Mouse (Mus musculus) cortical plate, adult 2 months (tissue): ENCODE data around the gene Ccr1l1. TPM values are rescaled to one million over a fixed set of nuclear protein-coding genes. Genes with fewer than 3 reads are reported as not detected.

Experiments
- H3K27ac ChIP-seq: fragments of 200-500 bp; 2 replicates; pipeline ENCODE4 v1.5.1; 2012; ENCODE audit warnings: low read length, control low read depth, inconsistent platforms; ENCODE audit not compliant: insufficient read depth
- H3K4me1 ChIP-seq: fragments of 200-500 bp; 2 replicates; pipeline ENCODE4 v1.6.1; 2011; ENCODE audit warnings: low read length; ENCODE audit not compliant: control insufficient read depth, insufficient read depth
- H3K4me3 ChIP-seq: fragments of 200-500 bp; 2 replicates; pipeline ENCODE4 v1.5.1; 2011; ENCODE audit warnings: mild to moderate bottlenecking, low read length, control low read depth; ENCODE audit not compliant: insufficient read depth
- CTCF ChIP-seq: fragments of 200-500 bp; IDR thresholded peaks from 2 replicates; pipeline ENCODE4 v1.5.1; 2011; ENCODE audit warnings: mild to moderate bottlenecking, control low read depth, low read length; ENCODE audit not compliant: insufficient read depth; ENCODE audit errors: extremely low read depth
- POLR2A ChIP-seq: fragments of 200-500 bp; IDR thresholded peaks from 2 replicates; pipeline ENCODE4 v1.6.1; 2011; ENCODE audit warnings: mild to moderate bottlenecking, low read length, control low read depth; ENCODE audit not compliant: insufficient read depth; ENCODE audit errors: extremely low read depth
- polyA plus RNA-seq: library from polyadenylated mRNA; depleted of rRNA; stranded (reverse); fragments of >200 nt; gene quantifications from 2 replicates; pipeline ENCODE4 v1.2.3, GENCODE M21; 2012; rRNA removed

Ccr1l1 gene
- 0.10 and 0.13 TPM in 2 replicates for polyA plus RNA-seq

GRCm38 (mm10) chr9:123978308-123978707 is at the start of gene Ccr1l1:
Gene Ccr1l1 (minus strand): TSS chr9:123978408.
- H3K27ac ChIP-seq: no peak within 1 kb of the TSS
- H3K4me3 ChIP-seq: no peak within 1 kb of the TSS
- H3K4me1 ChIP-seq: no peaks in the 10 kb centered on the region
- TF ChIP-seq CTCF: no peak
- TF ChIP-seq POLR2A: no peak

DNA sequence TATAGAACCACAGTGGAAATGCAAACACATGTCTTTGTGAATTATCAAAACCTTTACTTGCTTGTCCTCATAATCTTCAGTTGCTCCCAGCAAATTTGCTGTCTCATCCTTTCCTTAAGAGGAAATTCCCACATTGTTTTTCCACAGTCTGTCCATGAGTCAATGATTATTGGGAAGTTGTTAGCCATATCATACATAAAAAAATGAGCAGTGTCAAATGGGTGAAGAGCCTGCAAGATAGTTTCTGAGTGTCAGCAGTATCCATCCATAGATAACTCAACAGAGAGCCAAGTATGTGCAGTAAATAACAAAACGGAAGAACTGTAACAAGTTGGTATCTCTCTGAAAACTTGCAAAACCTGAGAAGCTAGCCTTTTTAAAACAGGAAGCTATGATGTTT is 43.5 kb upstream of the Ccr1l1 start, which contains the start of gene Ccr3:
Gene Ccr3, plus strand, starts transcription at position 301 of the 400 bp plus-strand sequence.
- Histone ChIP-seq H3K4me3 (no peak within 1 kb of the TSS), H3K27ac (no peak within 1 kb of the TSS), H3K4me1 (no peaks in the 10 kb centered on the region)
- TF ChIP-seq CTCF (no peak), POLR2A (no peak)

GRCm38 (mm10) chr9:124019887-124020286 is 41.7 kb upstream of the Ccr1l1 start:
- no peak for TF ChIP-seq POLR2A
- no peak for TF ChIP-seq CTCF
- Histone ChIP-seq H3K27ac (no peak overlapping the region), H3K4me3 (no peak overlapping the region), H3K4me1 (no peaks in the 10 kb centered on the region)

DNA sequence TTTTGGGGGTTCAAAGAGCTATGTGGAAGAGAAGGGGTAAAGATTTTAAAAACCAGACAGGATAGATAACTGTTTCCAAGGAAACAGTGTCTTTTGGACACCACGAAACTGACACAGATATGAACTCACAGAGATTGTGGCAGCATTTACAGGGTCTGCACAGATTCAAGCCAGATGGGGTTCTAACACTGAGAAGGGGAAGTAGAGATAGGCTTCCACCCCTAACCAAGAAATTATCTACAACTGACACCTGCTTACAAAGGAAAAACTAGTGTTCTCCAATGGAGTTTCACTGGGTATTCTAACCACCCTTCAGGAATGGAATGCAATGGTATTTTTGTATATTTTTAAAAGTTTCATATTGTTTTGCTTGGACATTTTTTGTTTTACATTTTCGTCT is 37.8 kb upstream of the Ccr1l1 start:
- Histone ChIP-seq H3K4me3 (no peak overlapping the region), H3K27ac (no peak overlapping the region), H3K4me1 (no peaks in the 10 kb centered on the region)
- no peak for TF ChIP-seq CTCF
- TF ChIP-seq POLR2A: no peak

DNA sequence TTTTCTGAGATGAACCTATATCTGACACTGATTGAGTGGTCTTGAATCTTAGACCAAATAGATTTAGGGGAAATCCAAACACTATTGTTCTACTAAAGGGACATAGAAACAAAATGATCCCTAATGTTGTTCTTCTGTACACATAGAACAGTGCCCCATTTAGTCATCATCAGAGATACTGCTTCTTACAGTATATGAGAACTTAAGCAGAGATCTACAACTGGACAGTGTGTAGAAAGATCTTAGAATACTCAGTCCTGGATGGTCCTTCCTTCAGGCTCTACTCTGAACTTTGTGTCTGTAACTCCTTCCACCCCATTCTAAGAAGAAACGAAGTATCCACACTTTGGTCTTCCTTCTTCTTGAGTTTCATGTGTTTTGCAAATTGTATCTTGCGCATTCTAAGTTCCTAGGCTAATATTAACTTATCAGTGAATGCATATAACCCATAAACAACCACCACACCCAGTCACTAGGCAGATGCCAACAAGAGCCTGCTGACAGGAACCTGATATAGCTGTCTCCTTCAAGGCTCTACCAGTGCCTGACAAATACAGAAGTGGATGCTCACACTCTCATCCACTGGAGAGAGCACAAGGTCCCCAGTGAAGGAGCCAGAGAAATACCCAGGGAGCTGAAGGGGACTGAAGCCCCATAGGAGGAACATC is 36.9 kb upstream of the Ccr1l1 start:
- Histone ChIP-seq H3K4me3 (no peak overlapping the region), H3K27ac (no peak overlapping the region), H3K4me1 (no peaks in the 10 kb centered on the region)
- TF ChIP-seq POLR2A (no peak), CTCF (no peak)

DNA sequence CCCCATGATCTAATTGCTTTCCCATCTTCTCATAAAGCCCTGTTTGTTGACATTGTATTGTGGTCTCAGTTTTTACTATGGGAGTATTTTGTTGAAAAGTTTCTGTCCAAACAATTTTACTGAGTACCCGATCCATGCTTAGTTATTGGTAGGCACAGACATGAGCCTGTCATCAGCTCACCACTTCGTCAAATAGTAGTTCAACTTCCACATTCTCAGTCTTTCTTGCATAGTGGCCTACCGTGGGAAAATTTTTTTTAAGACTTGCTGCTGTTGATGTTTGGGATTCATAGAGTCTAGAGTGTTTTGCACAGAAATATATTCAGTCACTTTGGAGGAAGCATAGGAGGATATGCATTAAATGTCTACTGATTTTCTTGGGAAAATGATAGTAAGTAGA is 35.1 kb upstream of the Ccr1l1 start:
- Histone ChIP-seq H3K27ac (no peak overlapping the region), H3K4me1 (no peaks in the 10 kb centered on the region), H3K4me3 (no peak overlapping the region)
- TF ChIP-seq POLR2A (no peak), CTCF (no peak)

- no peak overlapping the region for H3K27ac ChIP-seq
Observed at GRCm38 (mm10) chr9:124012691-124013090, 34.5 kb upstream of the Ccr1l1 start.

GRCm38 (mm10) chr9:123999784-124000183 is 21.6 kb upstream of the Ccr1l1 start:
- no peak overlapping the region for H3K4me3 ChIP-seq

More at GRCm38 (mm10) chr9:124012691-124013090, 34.5 kb upstream of the Ccr1l1 start:
- H3K4me3 ChIP-seq: no peak overlapping the region
- H3K4me1 ChIP-seq: no peaks in the 10 kb centered on the region
- TF ChIP-seq CTCF (no peak), POLR2A (no peak)

DNA sequence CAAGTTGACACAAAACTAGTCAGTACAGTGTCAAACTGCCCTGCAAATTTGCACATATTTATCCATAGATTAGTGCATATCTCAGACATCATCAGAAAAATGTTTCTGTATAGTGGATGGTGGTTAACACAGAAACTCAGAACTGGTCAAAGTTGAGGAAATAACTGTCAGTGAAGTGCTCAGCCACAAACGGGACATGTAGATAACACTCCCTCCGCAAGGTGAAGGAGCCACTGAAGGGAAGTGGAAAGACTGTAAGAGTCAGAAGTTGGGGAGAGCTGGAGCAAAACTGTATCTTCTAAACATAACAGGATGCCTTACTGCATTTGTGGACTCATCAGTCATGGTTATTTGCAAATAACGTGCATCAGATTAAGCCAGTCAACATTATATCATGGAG is 19.5 kb upstream of the Ccr1l1 start:
- Histone ChIP-seq H3K4me3 (no peak overlapping the region), H3K27ac (no peak overlapping the region), H3K4me1 (no peaks in the 10 kb centered on the region)
- no peak for TF ChIP-seq CTCF
- TF ChIP-seq POLR2A: no peak

More at GRCm38 (mm10) chr9:123999784-124000183, 21.6 kb upstream of the Ccr1l1 start:
- no peak for TF ChIP-seq POLR2A
- no peak for TF ChIP-seq CTCF
- no peaks in the 10 kb centered on the region for H3K4me1 ChIP-seq
- H3K27ac ChIP-seq: no peak overlapping the region

DNA sequence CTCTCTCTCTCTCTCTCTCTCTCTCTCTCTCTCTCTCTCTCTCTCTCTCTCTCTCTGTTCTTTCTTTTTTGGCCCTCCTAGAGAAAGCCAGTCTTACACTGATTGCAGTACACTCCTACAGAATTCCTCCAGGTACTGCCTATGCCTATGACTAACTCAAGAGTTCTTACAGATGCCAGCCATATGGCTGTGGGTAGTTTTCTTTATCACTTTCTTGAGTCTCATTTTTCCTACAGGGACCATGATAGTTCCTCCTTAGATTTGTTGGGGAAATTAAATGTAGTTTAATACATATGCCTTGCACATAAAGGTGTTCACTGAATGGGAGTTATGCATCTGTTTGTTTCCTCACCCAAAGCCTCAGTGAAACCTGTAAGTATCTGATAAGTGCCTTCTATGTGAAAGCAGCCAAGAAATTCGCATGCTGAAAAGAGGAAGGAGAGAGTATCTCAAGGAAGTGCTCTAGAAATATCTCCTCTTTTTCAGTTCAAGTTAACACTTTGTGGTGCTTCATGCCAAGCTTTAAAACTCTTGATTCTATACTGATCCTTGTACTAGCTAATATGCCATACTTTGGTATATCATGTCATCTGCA is 13.2 kb upstream of the Ccr1l1 start:
- no peak for TF ChIP-seq POLR2A
- TF ChIP-seq CTCF: no peak
- H3K4me3 ChIP-seq: no peak overlapping the region
- no peak overlapping the region for H3K27ac ChIP-seq
- no peaks in the 10 kb centered on the region for H3K4me1 ChIP-seq
